8 mouse cellular contexts compared by ENCODE assay signal in genomic region chr12:117153166-117153480, GRCm38 (mm10).
DNase-seq lines count a peak whose midpoint lies in the region; ATAC-seq lines count a peak whose summit lies in the region.

No protein-coding gene starts in this region.

- H3K4me1 ChIP-seq in heart, embryonic 15.5 days (replicated peaks): peaks cover 21% of the 10 kb centered on the region
- peaks cover 83% of the 10 kb centered on the region for H3K4me1 ChIP-seq in hindbrain, embryonic 10.5 days (replicated peaks)
- H3K4me1 ChIP-seq in midbrain, embryonic 10.5 days: peaks cover 68% of the 10 kb centered on the region

- peak overlapping the region; percentile 95 for H3K4me2 ChIP-seq in heart, embryonic 15.5 days

- ATAC-seq in heart, embryonic 15.5 days (replicated peaks; ENCODE audit: insufficient number of reproducible peaks, insufficient read depth, low FRiP score, low read depth): no peak

- H3K27me3 ChIP-seq in heart, embryonic 15.5 days: peaks cover 93% of the 10 kb centered on the region
- H3K27me3 ChIP-seq in hindbrain, embryonic 10.5 days (ENCODE audit: insufficient read depth, poor library complexity, severe bottlenecking): peaks cover 80% of the 10 kb centered on the region
- H3K27me3 ChIP-seq in midbrain, embryonic 10.5 days (ENCODE audit: low read depth, poor library complexity, severe bottlenecking): peaks cover 63% of the 10 kb centered on the region

- no peaks in the 10 kb centered on the region for H3K9me3 ChIP-seq in heart, embryonic 15.5 days (replicated peaks)
- H3K9me3 ChIP-seq in hindbrain, embryonic 10.5 days: no peaks in the 10 kb centered on the region
- no peaks in the 10 kb centered on the region for H3K9me3 ChIP-seq in midbrain, embryonic 10.5 days (replicated peaks)

- 2% methylated on average over 8 of the region's 8 CpGs for WGBS in heart, embryonic 15.5 days
- 2% methylated on average over 8 of the region's 8 CpGs for WGBS in hindbrain, embryonic 10.5 days
- WGBS in midbrain, embryonic 10.5 days: under 1% methylated on average over 8 of the region's 8 CpGs

- DNase-seq in heart, adult 18-20 months: no peak
- DNase-seq in MN1 (ENCODE audit: low spot score): peak; percentile 12
- DNase-seq in hindbrain, embryonic 10.5 days (ENCODE audit: low spot score): peak; percentile 47
- peak; percentile 43 for DNase-seq in midbrain, embryonic 10.5 days (ENCODE audit: low spot score)
- DNase-seq in cerebellum, postnatal 10 days: no peak
- no peak for DNase-seq in urinary bladder, adult 2 months (ENCODE audit: low spot score)
- no peak for DNase-seq in B cell, adult 2 months

- H3K9ac ChIP-seq in heart, embryonic 15.5 days: no peak overlapping the region

- H3K27ac ChIP-seq in heart, embryonic 15.5 days: no peak overlapping the region
- H3K27ac ChIP-seq in hindbrain, embryonic 10.5 days: peak overlapping the region; percentile 97
- peak overlapping the region; percentile 98 for H3K27ac ChIP-seq in midbrain, embryonic 10.5 days (replicated peaks)

- H3K4me3 ChIP-seq in heart, embryonic 15.5 days: peak overlapping the region; percentile 64
- H3K4me3 ChIP-seq in hindbrain, embryonic 10.5 days: peak overlapping the region; percentile 95
- peak overlapping the region; percentile 94 for H3K4me3 ChIP-seq in midbrain, embryonic 10.5 days

- no peaks in the 10 kb centered on the region for H3K36me3 ChIP-seq in heart, embryonic 15.5 days
- no peaks in the 10 kb centered on the region for H3K36me3 ChIP-seq in hindbrain, embryonic 10.5 days
- H3K36me3 ChIP-seq in midbrain, embryonic 10.5 days: 0 out of 2 replicates have a peak, but pooled peaks cover 6% of the 10 kb centered on the region

Comparison
In these comparisons a context has a peak if more than half of its experiments do, and no peak if none do; other contexts are left out.
1. DNase-seq: peak in MN1 (single experiment), hindbrain, embryonic 10.5 days (single experiment) and midbrain, embryonic 10.5 days (single experiment); none in heart, adult 18-20 months (0 of 2), cerebellum, postnatal 10 days (0 of 2), urinary bladder, adult 2 months (single experiment) and B cell, adult 2 months (0 of 2).
2. Peak in every context shown above with its lines, with median percentiles within 50 percentile points of each other: H3K4me3 ChIP-seq.